Mouse (Mus musculus) neural tube, embryonic 13.5 days (tissue): ENCODE data around the gene Olfr1340. TPM values are rescaled to one million over a fixed set of nuclear protein-coding genes. Genes with fewer than 3 reads are reported as not detected.

ENCODE experiments used
- ATAC-seq: fragments of 200-750 bp; cut with Nextera tagmentation; 2 replicates; pipeline ENCODE4 v1.8.0; 2017; ENCODE audit warnings: low read depth, mild to moderate bottlenecking, moderate TSS enrichment, moderate library complexity
- H3K27ac ChIP-seq: fragments of 300-500 bp; sonication (generic); replicated peaks from 2 replicates; pipeline ENCODE4 v1.5.1; 2015; ENCODE audit warnings: moderate library complexity, mild to moderate bottlenecking, inconsistent platforms
- H3K27me3 ChIP-seq: fragments of 300-500 bp; sonication (generic); 2 replicates; pipeline ENCODE4 v1.6.1; 2015; ENCODE audit warnings: mild to moderate bottlenecking, inconsistent platforms
- H3K36me3 ChIP-seq: fragments of 300-500 bp; sonication (generic); 2 replicates; pipeline ENCODE4 v1.6.1; 2015; ENCODE audit warnings: mild to moderate bottlenecking, inconsistent platforms
- H3K4me1 ChIP-seq: fragments of 300-500 bp; sonication (generic); replicated peaks from 2 replicates; pipeline ENCODE4 v1.6.1; 2015; ENCODE audit warnings: inconsistent platforms
- H3K4me2 ChIP-seq: fragments of 300-500 bp; sonication (generic); 2 replicates; pipeline ENCODE4 v1.6.1; 2015; ENCODE audit warnings: inconsistent platforms, mild to moderate bottlenecking, moderate library complexity
- H3K4me3 ChIP-seq: fragments of 300-500 bp; sonication (generic); 2 replicates; pipeline ENCODE4 v1.5.1; 2015; ENCODE audit warnings: mild to moderate bottlenecking, inconsistent platforms
- H3K9ac ChIP-seq: fragments of 300-500 bp; sonication (generic); 2 replicates; pipeline ENCODE4 v1.6.1; 2015; ENCODE audit warnings: moderate library complexity, mild to moderate bottlenecking, inconsistent platforms
- H3K9me3 ChIP-seq: fragments of 300-500 bp; sonication (generic); 2 replicates; pipeline ENCODE4 v1.6.1; 2016; ENCODE audit warnings: inconsistent platforms
- WGBS: fragments of 180-500 bp; shearing (Covaris S2); methylation state at CpG from one replicate; pipeline ENCODE4 v1.1.7; 2015; 5-methylcytosine and 5-hydroxymethylcytosine counted together
- polyA plus RNA-seq: library from polyadenylated mRNA; unstranded; fragments of >200 nt; fragmentation: Nextera tagmentation; extraction: Ambion mirVana; gene quantifications from 2 replicates; pipeline ENCODE4 v1.2.1, GENCODE M21; 2015

Gene Olfr1340
- polyA plus RNA-seq: not detected in 2 replicates

GRCm38 (mm10) chr4:118719838-118720237, at the start of gene Olfr1340:
Gene Olfr1340, plus strand, starts transcription at chr4:118720138.
- no peaks in the 10 kb centered on the region for H3K4me1 ChIP-seq
- no peak within 1 kb of the TSS for H3K27ac ChIP-seq
- H3K9me3 ChIP-seq: no peaks in the 10 kb centered on the region
- no peaks in the 10 kb centered on the region for H3K27me3 ChIP-seq
- ATAC-seq: no peak
- no peak within 1 kb of the TSS for H3K9ac ChIP-seq
- H3K4me2 ChIP-seq: no peak within 1 kb of the TSS
- H3K36me3 ChIP-seq: no peaks in the 10 kb centered on the region
- no peak within 1 kb of the TSS for H3K4me3 ChIP-seq

GRCm38 (mm10) chr4:118687086-118687485, 32.9 kb upstream of the Olfr1340 start:
- Histone ChIP-seq H3K27ac (no peak overlapping the region), H3K9ac (no peak overlapping the region), H3K36me3 (no peaks in the 10 kb centered on the region), H3K4me2 (no peak overlapping the region), H3K4me3 (no peak overlapping the region), H3K27me3 (no peaks in the 10 kb centered on the region), H3K4me1 (no peaks in the 10 kb centered on the region), H3K9me3 (no peaks in the 10 kb centered on the region)
- 73% methylated on average over 2 of the region's 2 CpGs for WGBS
- ATAC-seq: no peak

GRCm38 (mm10) chr4:118692412-118692973, 27.4 kb upstream of the Olfr1340 start, which contains the start of gene Olfr1342:
Gene Olfr1342, minus strand, starts transcription at chr4:118692756.
- Histone ChIP-seq H3K9ac (no peak within 1 kb of the TSS), H3K4me1 (no peaks in the 10 kb centered on the region), H3K27me3 (no peaks in the 10 kb centered on the region), H3K27ac (no peak within 1 kb of the TSS), H3K4me2 (no peak within 1 kb of the TSS), H3K36me3 (no peaks in the 10 kb centered on the region), H3K4me3 (no peak within 1 kb of the TSS), H3K9me3 (no peaks in the 10 kb centered on the region)
- WGBS: 55% methylated on average over 12 of the region's 12 CpGs
- no peak for ATAC-seq

GRCm38 (mm10) chr4:118693812-118694211, 26.1 kb upstream of the Olfr1340 start:
- no peaks in the 10 kb centered on the region for H3K4me1 ChIP-seq

GRCm38 (mm10) chr4:118703223-118703622, 16.7 kb upstream of the Olfr1340 start, which contains the start of gene Olfr1341:
Gene Olfr1341, plus strand, starts transcription at chr4:118703523.
- Histone ChIP-seq H3K4me1 (no peaks in the 10 kb centered on the region), H3K4me2 (no peak within 1 kb of the TSS), H3K27me3 (no peaks in the 10 kb centered on the region), H3K4me3 (no peak within 1 kb of the TSS), H3K9me3 (no peaks in the 10 kb centered on the region), H3K9ac (no peak within 1 kb of the TSS), H3K27ac (no peak within 1 kb of the TSS), H3K36me3 (no peaks in the 10 kb centered on the region)
- WGBS: 88% methylated on average over 3 of the region's 3 CpGs
- ATAC-seq: no peak

More at GRCm38 (mm10) chr4:118693812-118694211, 26.1 kb upstream of the Olfr1340 start:
- no peak overlapping the region for H3K4me2 ChIP-seq
- 35% methylated on average over 2 of the region's 2 CpGs for whole genome bisulfite sequencing
- H3K27ac ChIP-seq: no peak overlapping the region
- H3K27me3 ChIP-seq: no peaks in the 10 kb centered on the region
- no peak for ATAC-seq
- no peaks in the 10 kb centered on the region for H3K36me3 ChIP-seq
- H3K9ac ChIP-seq: no peak overlapping the region
- H3K4me3 ChIP-seq: no peak overlapping the region
- H3K9me3 ChIP-seq: no peaks in the 10 kb centered on the region

GRCm38 (mm10) chr4:118708086-118708485, 11.9 kb upstream of the Olfr1340 start:
- H3K36me3 ChIP-seq: no peaks in the 10 kb centered on the region
- no peak overlapping the region for H3K27ac ChIP-seq
- 83% methylated on average over 5 of the region's 5 CpGs for WGBS
- no peaks in the 10 kb centered on the region for H3K9me3 ChIP-seq
- ATAC-seq: no peak
- no peaks in the 10 kb centered on the region for H3K4me1 ChIP-seq
- H3K4me2 ChIP-seq: no peak overlapping the region
- H3K9ac ChIP-seq: no peak overlapping the region
- H3K4me3 ChIP-seq: no peak overlapping the region
- H3K27me3 ChIP-seq: no peaks in the 10 kb centered on the region

GRCm38 (mm10) chr4:118711656-118712055, 8.3 kb upstream of the Olfr1340 start:
- H3K9ac ChIP-seq: no peak overlapping the region
- no peaks in the 10 kb centered on the region for H3K36me3 ChIP-seq
- no peak overlapping the region for H3K4me3 ChIP-seq
- H3K4me2 ChIP-seq: no peak overlapping the region
- H3K27me3 ChIP-seq: no peaks in the 10 kb centered on the region
- H3K9me3 ChIP-seq: no peaks in the 10 kb centered on the region
- no peak for ATAC-seq
- whole genome bisulfite sequencing: 29% methylated on average over 1 of the region's 1 CpGs
- H3K27ac ChIP-seq: no peak overlapping the region
- no peaks in the 10 kb centered on the region for H3K4me1 ChIP-seq

- no peak overlapping the region for H3K4me2 ChIP-seq
- no peaks in the 10 kb centered on the region for H3K27me3 ChIP-seq
- no peak overlapping the region for H3K4me3 ChIP-seq
- no peak for ATAC-seq
- no peaks in the 10 kb centered on the region for H3K9me3 ChIP-seq
- no peak overlapping the region for H3K9ac ChIP-seq
- WGBS: 63% methylated on average over 10 of the region's 10 CpGs
- H3K36me3 ChIP-seq: no peaks in the 10 kb centered on the region
- no peaks in the 10 kb centered on the region for H3K4me1 ChIP-seq
- no peak overlapping the region for H3K27ac ChIP-seq
These were observed 2.0 kb downstream of the Olfr1340 start for GRCm38 (mm10) chr4:118721742-118722483.

GRCm38 (mm10) chr4:118731875-118732274, 11.9 kb downstream of the Olfr1340 start, which contains the start of gene Olfr1339:
Gene Olfr1339, plus strand, starts transcription at chr4:118732175.
- H3K9me3 ChIP-seq: no peaks in the 10 kb centered on the region
- H3K4me1 ChIP-seq: no peaks in the 10 kb centered on the region
- no peak for ATAC-seq
- H3K36me3 ChIP-seq: no peaks in the 10 kb centered on the region
- no peak within 1 kb of the TSS for H3K27ac ChIP-seq
- 100% methylated on average over 1 of the region's 1 CpGs for WGBS
- no peak within 1 kb of the TSS for H3K4me2 ChIP-seq
- no peak within 1 kb of the TSS for H3K9ac ChIP-seq
- H3K27me3 ChIP-seq: no peaks in the 10 kb centered on the region
- no peak within 1 kb of the TSS for H3K4me3 ChIP-seq

- no peak for ATAC-seq
- Histone ChIP-seq H3K4me1 (peaks cover 5% of the 10 kb centered on the region; the same call in 1 of the 2 replicates), H3K9me3 (no peaks in the 10 kb centered on the region), H3K36me3 (no peaks in the 10 kb centered on the region), H3K27ac (no peak overlapping the region), H3K4me2 (no peak overlapping the region), H3K4me3 (no peak overlapping the region), H3K27me3 (peaks cover 30% of the 10 kb centered on the region), H3K9ac (no peak overlapping the region)
- WGBS: 53% methylated on average over 3 of the region's 3 CpGs
These were observed 19.6 kb downstream of the Olfr1340 start for GRCm38 (mm10) chr4:118739574-118739973.

- Histone ChIP-seq H3K4me3 (no peak overlapping the region), H3K9ac (no peak overlapping the region), H3K36me3 (no peaks in the 10 kb centered on the region), H3K4me1 (peaks cover 5% of the 10 kb centered on the region; the same call in 1 of the 2 replicates), H3K9me3 (peaks cover 1% of the 10 kb centered on the region; the same call in 1 of the 2 replicates), H3K4me2 (no peak overlapping the region), H3K27me3 (peaks cover 30% of the 10 kb centered on the region), H3K27ac (no peak overlapping the region)
- ATAC-seq: no peak
- WGBS: 5% methylated on average over 11 of the region's 11 CpGs
These were observed 21.2 kb downstream of the Olfr1340 start for GRCm38 (mm10) chr4:118740988-118741698.

GRCm38 (mm10) chr4:118741881-118742280, 21.9 kb downstream of the Olfr1340 start:
- Histone ChIP-seq H3K36me3 (no peaks in the 10 kb centered on the region), H3K4me3 (no peak overlapping the region), H3K27me3 (peaks cover 30% of the 10 kb centered on the region), H3K4me2 (peak overlapping the region; percentile 30; the same call in 1 of the 2 replicates), H3K9me3 (peaks cover 3% of the 10 kb centered on the region; the same call in 1 of the 2 replicates), H3K9ac (no peak overlapping the region), H3K4me1 (peaks cover 5% of the 10 kb centered on the region; the same call in 1 of the 2 replicates), H3K27ac (no peak overlapping the region)
- ATAC-seq: no peak
- WGBS: 5% methylated on average over 16 of the region's 16 CpGs
